Mouse (Mus musculus) megakaryocyte, embryonic 14.5 days (primary cell): ENCODE data around the gene Spryd3.

Experiments used
- FLI1 ChIP-seq: IDR thresholded peaks from 2 replicates; pipeline ENCODE4 v1.6.1; 2012; ENCODE audit warnings: low read length, inconsistent platforms, mixed read lengths
- GATA1 ChIP-seq: IDR thresholded peaks from 3 replicates; pipeline ENCODE4 v1.6.1; 2012; ENCODE audit warnings: mixed read lengths, low read length, inconsistent platforms, borderline replicate concordance

DNA sequence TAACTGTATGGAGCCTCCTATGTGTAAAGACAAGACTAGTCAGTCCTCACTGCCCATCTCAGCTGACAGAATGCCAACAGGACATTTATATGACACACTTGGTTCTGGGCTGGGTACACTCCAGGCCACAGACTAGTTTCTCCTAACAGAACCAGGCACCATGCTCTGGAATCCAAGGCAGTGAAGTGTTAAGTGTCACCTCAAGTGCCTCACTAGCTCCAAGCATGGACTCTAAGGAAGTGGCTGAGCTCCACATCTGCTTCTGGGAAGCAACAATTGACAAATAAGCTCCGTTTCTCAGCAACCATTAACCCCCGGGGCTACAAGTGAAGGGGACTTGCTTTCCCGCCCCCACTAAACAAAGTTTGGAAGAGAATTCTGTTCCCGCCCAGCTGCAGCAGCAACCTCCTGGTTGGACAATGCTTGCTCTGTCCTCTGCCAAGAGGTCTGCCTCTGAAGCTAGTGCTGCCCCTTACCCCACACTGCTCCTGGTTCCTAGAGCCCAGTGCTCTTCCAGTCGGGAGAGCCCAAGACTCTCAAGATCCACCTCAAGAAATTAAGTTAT is 38.0 kb downstream of the Spryd3 start:
- no peak for TF ChIP-seq GATA1
- no peak for TF ChIP-seq FLI1
